Mouse (Mus musculus): ENCODE results near the gene Lime1. TPM values are rescaled to one million over a fixed set of nuclear protein-coding genes. Genes with fewer than 3 reads are reported as not detected.

Gene Lime1
- polyA plus RNA-seq, 1 experiment from 2014 or later, result 29.6 TPM

DNA sequence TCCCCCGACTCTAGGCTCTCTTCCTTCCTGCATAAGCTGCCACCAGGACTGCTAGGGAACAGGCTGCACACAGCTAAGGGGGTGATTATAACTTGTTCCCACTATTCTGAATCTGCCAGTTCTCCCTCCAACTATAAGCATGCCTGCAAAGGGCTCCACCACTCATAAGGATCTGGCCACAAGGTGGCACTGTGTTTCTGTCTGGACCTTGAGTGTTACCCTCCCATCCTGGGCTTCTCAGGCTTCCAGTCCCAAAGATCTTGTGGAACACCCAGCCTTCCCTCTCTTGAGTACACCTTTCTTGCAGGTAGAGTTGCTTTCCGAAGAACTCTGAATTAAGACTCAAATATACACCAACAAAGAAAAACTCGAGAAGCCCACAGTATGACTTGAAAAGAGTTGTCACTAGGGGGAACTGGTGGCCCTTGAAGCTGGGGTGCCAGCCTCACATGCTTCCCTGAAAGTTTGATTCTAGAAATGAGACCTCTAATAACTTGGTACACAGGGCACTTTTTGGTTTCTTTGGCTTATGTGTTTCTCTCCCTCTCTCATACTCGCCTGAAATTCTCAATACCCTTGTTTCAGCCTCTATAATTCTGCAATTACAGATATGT, 12.8 kb downstream of the Lime1 start:
- no peaks in the 10 kb centered on the region for H3K9me3 ChIP-seq
- no peak overlapping the region for H3K4me3 ChIP-seq
- H3K36me3 ChIP-seq, result 0 out of 2 replicates have a peak, but pooled peaks cover 5% of the 10 kb centered on the region
- no peaks in the 10 kb centered on the region for H3K4me1 ChIP-seq
- peak; percentile 45; the same call in 1 of the 2 replicates for ATAC-seq (ENCODE audit: insufficient number of reproducible peaks, insufficient read depth, low FRiP score, low TSS enrichment, low read depth)
- H3K27ac ChIP-seq, result no peak overlapping the region
- H3K9ac ChIP-seq, result no peak overlapping the region
- 27% methylated on average over 4 of the region's 4 CpGs for WGBS
- H3K27me3 ChIP-seq, result no peaks in the 10 kb centered on the region
- H3K4me2 ChIP-seq, result no peak overlapping the region

DNA sequence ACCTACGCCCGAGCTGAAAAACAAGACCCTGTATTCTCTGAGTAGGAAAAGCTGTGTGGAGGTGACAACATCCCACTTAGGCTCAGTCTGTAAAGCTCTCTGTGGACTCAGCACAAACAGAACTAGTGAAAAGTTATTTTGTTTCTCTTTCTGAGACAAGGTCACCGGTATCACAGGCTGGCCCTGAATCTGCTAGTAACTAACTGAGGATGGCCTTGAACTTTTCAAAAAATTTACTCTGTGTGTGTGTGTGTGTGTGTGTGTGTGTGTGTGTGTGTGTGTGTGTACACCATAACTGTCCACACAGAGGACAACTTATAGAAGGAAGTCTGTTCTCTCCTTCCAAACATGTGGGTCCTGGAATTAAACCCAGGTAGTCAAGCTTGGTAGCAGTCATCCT, 14.2 kb downstream of the Lime1 start:
- Histone ChIP-seq H3K4me1 (no peaks in the 10 kb centered on the region), H3K27ac (no peak overlapping the region), H3K9me3 (no peaks in the 10 kb centered on the region), H3K9ac (no peak overlapping the region), H3K4me2 (no peak overlapping the region), H3K4me3 (no peak overlapping the region), H3K36me3 (0 out of 2 replicates have a peak, but pooled peaks cover 5% of the 10 kb centered on the region), H3K27me3 (no peaks in the 10 kb centered on the region)
- ATAC-seq (ENCODE audit: insufficient number of reproducible peaks, insufficient read depth, low FRiP score, low TSS enrichment, low read depth), result no peak
- WGBS, result 89% methylated on average over 3 of the region's 3 CpGs

- H3K27ac ChIP-seq, result no peak overlapping the region
- H3K27me3 ChIP-seq, result no peaks in the 10 kb centered on the region
- H3K4me1 ChIP-seq, result no peaks in the 10 kb centered on the region
- H3K9ac ChIP-seq, result no peak overlapping the region
- 75% methylated on average over 5 of the region's 5 CpGs for WGBS
- no peaks in the 10 kb centered on the region for H3K36me3 ChIP-seq
- no peak overlapping the region for H3K4me2 ChIP-seq
- no peaks in the 10 kb centered on the region for H3K9me3 ChIP-seq
- no peak overlapping the region for H3K4me3 ChIP-seq
- no peak for ATAC-seq (ENCODE audit: insufficient number of reproducible peaks, insufficient read depth, low FRiP score, low TSS enrichment, low read depth)
These were observed 17.4 kb downstream of the Lime1 start for GRCm38 (mm10) chr2:181397207-181397761.

DNA sequence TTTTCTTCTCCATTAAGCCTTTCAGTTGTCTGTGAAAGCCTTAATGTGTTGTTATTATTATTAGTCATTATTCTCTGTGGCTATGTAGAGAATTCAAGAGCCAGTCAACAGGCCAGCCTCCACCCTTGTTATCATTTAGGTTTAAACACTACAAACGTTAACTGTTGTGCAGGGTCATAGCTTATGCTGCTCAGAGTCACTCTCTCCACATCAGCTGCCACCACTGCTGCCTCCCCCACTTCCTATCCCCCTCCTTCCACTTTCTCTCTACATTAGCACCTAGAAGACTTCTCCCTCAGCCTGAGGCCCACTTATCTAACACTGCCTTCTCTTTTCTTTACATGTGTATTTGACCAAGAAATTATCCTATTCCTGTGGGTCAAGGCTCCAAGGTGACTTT, 21.6 kb downstream of the Lime1 start:
- Histone ChIP-seq H3K4me1 (no peaks in the 10 kb centered on the region), H3K27ac (no peak overlapping the region), H3K4me2 (no peak overlapping the region), H3K9ac (no peak overlapping the region), H3K27me3 (no peaks in the 10 kb centered on the region), H3K9me3 (no peaks in the 10 kb centered on the region), H3K4me3 (no peak overlapping the region), H3K36me3 (no peaks in the 10 kb centered on the region)
- ATAC-seq (ENCODE audit: insufficient number of reproducible peaks, insufficient read depth, low FRiP score, low TSS enrichment, low read depth), result no peak
- whole genome bisulfite sequencing, result 41% methylated on average over 1 of the region's 1 CpGs

DNA sequence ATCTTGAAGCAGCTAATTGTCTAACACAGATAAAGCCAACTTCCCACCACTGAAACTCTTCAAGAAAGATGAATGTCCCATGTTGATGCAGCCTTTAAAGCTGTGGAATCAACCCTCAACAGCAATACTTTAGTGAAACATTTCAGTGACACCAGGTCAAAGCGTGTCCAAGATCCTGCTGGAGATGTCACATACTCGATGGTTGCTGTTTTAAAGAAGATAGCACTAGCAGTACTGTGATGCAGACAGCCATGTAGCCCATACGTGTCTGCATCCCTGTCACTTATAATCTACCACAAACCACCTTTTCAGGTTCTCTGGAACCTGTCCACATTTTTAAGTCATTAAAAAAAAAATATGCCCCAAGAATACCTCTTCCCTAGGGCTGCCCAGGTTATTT, 23.8 kb downstream of the Lime1 start:
- WGBS, result 86% methylated on average over 3 of the region's 3 CpGs
- Histone ChIP-seq H3K27ac (no peak overlapping the region), H3K27me3 (no peaks in the 10 kb centered on the region), H3K36me3 (no peaks in the 10 kb centered on the region), H3K4me2 (no peak overlapping the region), H3K9me3 (no peaks in the 10 kb centered on the region), H3K4me1 (no peaks in the 10 kb centered on the region), H3K9ac (no peak overlapping the region), H3K4me3 (no peak overlapping the region)
- no peak for ATAC-seq (ENCODE audit: insufficient number of reproducible peaks, insufficient read depth, low FRiP score, low TSS enrichment, low read depth)

DNA sequence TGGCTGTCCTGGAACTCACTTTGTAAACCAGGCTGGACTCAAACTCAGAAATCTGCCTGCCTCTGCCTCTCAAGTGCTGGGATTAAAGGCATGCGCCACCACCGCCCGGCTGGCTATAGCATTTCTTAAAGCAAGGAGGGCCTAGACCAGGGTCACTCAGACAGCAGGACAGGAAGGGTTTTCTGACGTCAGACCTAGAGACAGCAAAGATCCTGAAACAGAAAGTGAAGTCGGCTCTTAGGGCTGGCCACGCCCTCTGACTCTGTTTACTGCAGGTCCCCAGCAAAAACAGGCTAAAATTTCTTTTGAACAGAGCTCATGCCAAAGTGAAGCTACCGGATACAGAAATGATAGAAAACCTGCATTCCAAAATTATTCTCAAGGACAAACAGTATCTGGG, 29.8 kb downstream of the Lime1 start:
- Histone ChIP-seq H3K27me3 (no peaks in the 10 kb centered on the region), H3K4me2 (no peak overlapping the region), H3K9ac (no peak overlapping the region), H3K36me3 (no peaks in the 10 kb centered on the region), H3K4me1 (no peaks in the 10 kb centered on the region), H3K4me3 (no peak overlapping the region), H3K27ac (no peak overlapping the region), H3K9me3 (no peaks in the 10 kb centered on the region)
- WGBS, result 80% methylated on average over 7 of the region's 7 CpGs
- ATAC-seq (ENCODE audit: insufficient number of reproducible peaks, insufficient read depth, low FRiP score, low TSS enrichment, low read depth), result no peak

- ATAC-seq (ENCODE audit: insufficient number of reproducible peaks, insufficient read depth, low FRiP score, low TSS enrichment, low read depth), result no peak
- 51% methylated on average over 4 of the region's 4 CpGs for WGBS
- no peak overlapping the region for H3K9ac ChIP-seq
These were observed 31.0 kb downstream of the Lime1 start for GRCm38 (mm10) chr2:181410760-181411473.

DNA sequence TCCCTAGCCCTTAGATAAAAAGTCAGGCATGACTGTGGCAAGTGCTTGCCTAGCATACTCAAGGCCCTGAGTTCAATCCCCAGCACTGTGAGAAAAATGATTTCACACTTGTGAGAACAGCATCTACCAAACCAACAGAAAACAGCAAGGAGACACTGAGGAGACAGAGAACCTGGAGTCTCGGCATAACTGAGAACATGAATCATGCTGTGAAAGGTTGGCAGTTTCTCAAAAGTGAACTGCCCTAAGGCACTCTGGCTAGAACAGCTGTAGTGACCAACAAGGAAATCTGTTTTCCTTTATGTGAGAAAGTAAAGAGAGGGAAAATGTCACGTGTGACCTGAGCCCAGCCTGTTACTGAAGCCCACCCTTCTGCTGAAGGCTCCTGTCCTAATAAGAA, 33.3 kb downstream of the Lime1 start:
- H3K9me3 ChIP-seq, result no peaks in the 10 kb centered on the region
- H3K36me3 ChIP-seq, result no peaks in the 10 kb centered on the region
- no peak overlapping the region for H3K9ac ChIP-seq
- no peak for ATAC-seq (ENCODE audit: insufficient number of reproducible peaks, insufficient read depth, low FRiP score, low TSS enrichment, low read depth)
- H3K4me2 ChIP-seq, result no peak overlapping the region
- H3K4me3 ChIP-seq, result no peak overlapping the region
- H3K27ac ChIP-seq, result no peak overlapping the region
- H3K4me1 ChIP-seq, result no peaks in the 10 kb centered on the region
- WGBS, result 24% methylated on average over 2 of the region's 2 CpGs
- H3K27me3 ChIP-seq, result no peaks in the 10 kb centered on the region

More at GRCm38 (mm10) chr2:181410760-181411473, 31.0 kb downstream of the Lime1 start:
- H3K36me3 ChIP-seq, result no peaks in the 10 kb centered on the region
- H3K27ac ChIP-seq, result no peak overlapping the region
- no peak overlapping the region for H3K4me3 ChIP-seq
- H3K9me3 ChIP-seq, result no peaks in the 10 kb centered on the region
- no peaks in the 10 kb centered on the region for H3K27me3 ChIP-seq
- no peaks in the 10 kb centered on the region for H3K4me1 ChIP-seq
- H3K4me2 ChIP-seq, result no peak overlapping the region

DNA sequence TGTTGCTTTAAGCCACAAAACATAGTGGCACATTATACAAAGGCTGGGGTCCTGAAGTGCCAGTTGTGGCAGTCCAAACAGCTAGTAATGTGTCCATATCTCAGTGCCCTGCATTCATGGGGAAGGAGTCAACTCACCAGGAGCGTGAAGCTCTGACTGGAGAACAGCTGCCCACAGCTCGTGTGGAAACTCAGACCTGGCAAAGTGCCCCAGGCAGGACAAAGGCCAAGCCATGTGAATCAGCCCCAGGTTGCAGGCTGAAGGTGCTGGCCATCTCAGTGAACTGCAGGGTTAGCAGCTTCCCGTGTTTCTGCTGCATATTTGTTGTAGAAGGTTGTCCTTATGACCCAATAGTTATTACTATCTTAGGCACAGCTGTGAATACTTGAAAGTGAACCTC, 36.1 kb downstream of the Lime1 start:
- H3K27me3 ChIP-seq, result no peaks in the 10 kb centered on the region
- H3K27ac ChIP-seq, result no peak overlapping the region
- H3K4me2 ChIP-seq, result no peak overlapping the region
- H3K9ac ChIP-seq, result no peak overlapping the region
- H3K4me1 ChIP-seq, result no peaks in the 10 kb centered on the region
- no peaks in the 10 kb centered on the region for H3K36me3 ChIP-seq
- H3K9me3 ChIP-seq, result no peaks in the 10 kb centered on the region
- H3K4me3 ChIP-seq, result no peak overlapping the region
- 51% methylated on average over 3 of the region's 3 CpGs for WGBS
- no peak for ATAC-seq (ENCODE audit: insufficient number of reproducible peaks, insufficient read depth, low FRiP score, low TSS enrichment, low read depth)

DNA sequence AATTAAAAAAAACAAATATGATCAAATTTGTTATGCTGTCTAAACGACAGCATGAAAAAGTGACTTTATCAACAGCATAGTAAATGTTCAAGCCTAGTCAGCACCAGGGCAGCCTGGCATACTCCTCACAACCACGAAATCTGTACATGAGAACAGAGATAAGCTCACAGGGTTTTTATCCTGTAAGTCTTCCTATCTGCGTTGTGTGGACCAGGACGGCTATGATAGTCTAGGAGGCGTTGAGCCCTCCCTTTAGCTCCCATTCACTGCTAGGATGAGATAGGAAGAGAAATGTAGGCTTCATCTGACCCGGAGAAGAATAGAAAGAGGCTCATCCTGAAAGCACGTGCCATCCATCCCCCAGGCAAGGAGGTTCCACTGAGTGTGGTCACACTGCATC, 39.5 kb downstream of the Lime1 start:
- Histone ChIP-seq H3K9ac (no peak overlapping the region), H3K4me3 (no peak overlapping the region), H3K4me1 (no peaks in the 10 kb centered on the region), H3K36me3 (no peaks in the 10 kb centered on the region), H3K4me2 (no peak overlapping the region), H3K27ac (no peak overlapping the region), H3K9me3 (no peaks in the 10 kb centered on the region), H3K27me3 (no peaks in the 10 kb centered on the region)
- no peak for ATAC-seq (ENCODE audit: insufficient number of reproducible peaks, insufficient read depth, low FRiP score, low TSS enrichment, low read depth)
- 75% methylated on average over 7 of the region's 7 CpGs for WGBS

DNA sequence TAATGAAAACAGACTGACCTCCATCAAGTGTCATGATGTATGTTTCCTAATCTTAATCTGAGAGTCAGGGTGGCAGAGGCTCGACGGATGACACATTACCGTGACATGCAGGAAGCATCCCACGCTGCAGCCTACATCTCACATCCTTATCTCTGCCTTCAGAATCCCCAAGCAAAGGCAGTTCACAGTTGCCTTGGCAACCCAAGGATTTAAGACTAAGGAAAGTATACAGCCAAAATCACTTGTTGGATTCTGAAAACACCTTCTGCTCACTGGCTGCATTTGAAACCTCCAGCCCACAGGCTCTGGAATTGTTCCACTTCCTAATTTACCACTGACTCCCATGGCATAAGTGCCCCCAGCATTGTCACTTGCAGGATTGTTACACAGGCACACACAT, 40.5 kb downstream of the Lime1 start:
- Histone ChIP-seq H3K9ac (no peak overlapping the region), H3K9me3 (no peaks in the 10 kb centered on the region), H3K4me1 (no peaks in the 10 kb centered on the region), H3K36me3 (no peaks in the 10 kb centered on the region), H3K4me2 (no peak overlapping the region), H3K27ac (no peak overlapping the region), H3K4me3 (no peak overlapping the region), H3K27me3 (no peaks in the 10 kb centered on the region)
- WGBS, result 84% methylated on average over 4 of the region's 4 CpGs
- ATAC-seq (ENCODE audit: insufficient number of reproducible peaks, insufficient read depth, low FRiP score, low TSS enrichment, low read depth), result no peak
